Mouse (Mus musculus): Measurements from ENCODE around the gene Slc39a11. TPM values are rescaled to one million over a fixed set of nuclear protein-coding genes. Genes with fewer than 3 reads are reported as not detected.

Slc39a11 gene
- total RNA-seq, 2 experiments from 2014 or later, result 12.4 to 13.3 TPM

DNA sequence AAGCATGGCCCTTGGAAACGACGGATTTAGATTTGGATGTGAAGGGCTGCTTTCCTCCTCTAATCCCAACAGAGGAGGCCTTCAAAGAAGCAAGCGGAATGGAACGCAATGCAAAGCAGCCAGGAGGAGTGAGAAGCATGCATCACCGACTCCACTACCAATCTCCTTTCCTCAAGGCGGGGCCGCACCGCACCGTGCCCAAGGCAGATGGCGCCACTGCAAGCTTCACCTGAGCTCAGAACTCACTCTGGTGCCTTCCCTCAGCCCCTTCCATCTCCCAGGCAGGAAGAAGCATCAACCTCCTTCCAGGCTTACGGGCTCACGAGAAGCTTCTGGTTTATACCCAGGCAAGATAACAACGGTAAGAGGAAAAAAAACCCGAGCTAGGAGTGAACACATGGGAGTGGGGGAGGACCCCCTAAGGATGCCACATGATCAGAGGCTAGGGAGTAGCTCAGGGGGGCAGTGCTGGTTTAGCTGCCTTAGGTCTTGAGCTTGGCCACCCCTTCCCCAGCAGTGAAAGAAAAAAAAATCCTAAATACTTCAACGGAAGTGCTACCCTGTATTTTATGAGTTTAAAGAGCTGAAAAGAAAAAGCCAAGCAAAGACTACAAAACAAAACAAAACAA lies 191.2 kb downstream of the Slc39a11 start:
- DNase-seq (ENCODE audit: extremely low spot score in 1 of 2, low spot score in 2 of 2), result no peak
- peak; percentile 12 for TF ChIP-seq CTCF (IDR thresholded peaks at IDR 0.05)
- no peak overlapping the region for H3K4me3 ChIP-seq
- intact Hi-C loops (cut with DNase I), result no loop called here
- H3K27ac ChIP-seq, result no peak overlapping the region

DNA sequence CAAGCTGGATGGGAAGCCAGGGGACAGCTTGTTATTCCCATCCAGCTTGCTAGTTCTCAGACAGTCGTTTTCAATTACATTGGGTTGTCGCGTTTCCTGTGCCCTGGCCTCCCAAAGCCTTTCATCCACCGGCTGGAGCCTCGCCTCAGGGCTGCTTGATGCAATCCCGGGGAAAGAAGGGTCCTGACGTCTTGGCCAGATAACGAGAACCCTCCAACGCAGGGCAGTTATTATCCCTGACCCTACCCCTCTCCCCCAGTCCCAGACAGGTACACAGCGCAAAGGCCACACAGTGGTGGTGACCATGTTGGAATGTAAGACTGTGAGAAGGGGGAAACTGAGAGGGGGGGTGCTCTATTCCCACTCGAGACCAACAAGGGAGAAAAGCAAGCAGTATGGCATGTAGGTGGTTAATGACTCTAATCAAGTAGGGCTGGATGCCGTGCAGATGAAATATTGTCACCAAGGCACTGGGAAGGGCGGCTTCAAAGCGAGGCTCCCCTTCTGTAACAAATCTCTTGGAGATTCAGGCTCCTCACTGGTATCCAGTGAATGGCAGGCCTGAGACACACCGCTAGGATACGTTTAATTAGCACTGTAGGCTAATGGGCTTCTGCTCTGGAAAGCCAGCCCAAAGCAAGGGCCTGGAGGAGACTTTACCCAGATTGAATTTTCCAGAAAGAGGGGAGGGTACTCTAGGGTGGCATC lies 196.9 kb downstream of the Slc39a11 start:
- intact Hi-C loops (cut with DNase I), result no loop called here
- Histone ChIP-seq H3K27ac (no peak overlapping the region), H3K4me3 (no peak overlapping the region)
- DNase-seq (ENCODE audit: extremely low spot score in 1 of 2, low spot score in 2 of 2), result no peak
- no peak for TF ChIP-seq CTCF (IDR thresholded peaks at IDR 0.05)

DNA sequence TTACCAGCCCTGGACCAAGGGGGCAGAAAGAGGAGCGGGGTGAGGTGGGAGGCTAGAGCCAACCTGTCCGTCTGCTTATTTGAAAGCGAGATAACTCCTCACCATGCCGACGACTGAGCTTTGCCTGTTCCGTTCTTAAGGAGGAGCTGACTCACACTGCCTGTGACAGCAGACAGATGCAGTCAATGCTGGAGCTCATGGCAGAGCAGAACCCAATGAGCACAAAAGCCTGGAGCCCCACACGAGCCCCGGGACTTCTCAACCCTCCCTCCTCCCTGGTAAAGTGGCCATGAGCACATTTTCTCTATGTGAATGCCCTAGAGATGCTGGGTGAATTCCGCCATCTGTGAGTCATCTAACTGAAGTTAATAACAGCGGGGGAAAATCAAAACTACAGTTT lies 198.6 kb downstream of the Slc39a11 start:
- H3K4me3 ChIP-seq, result no peak overlapping the region
- DNase-seq (ENCODE audit: extremely low spot score in 1 of 2, low spot score in 2 of 2), result peak in 1 of 2 experiments; percentile 26
- intact Hi-C loops (cut with DNase I), result no loop called here
- H3K27ac ChIP-seq, result no peak overlapping the region
- TF ChIP-seq CTCF (IDR thresholded peaks at IDR 0.05), result no peak

GRCm38 (mm10) chr11:113450665-113451064 lies 199.2 kb downstream of the Slc39a11 start:
- Histone ChIP-seq H3K27ac (no peak overlapping the region), H3K4me3 (no peak overlapping the region)
- no peak for DNase-seq (ENCODE audit: extremely low spot score in 1 of 2, low spot score in 2 of 2)
- intact Hi-C loops (cut with DNase I), result no loop called here
- TF ChIP-seq CTCF (IDR thresholded peaks at IDR 0.05), result no peak

GRCm38 (mm10) chr11:113450028-113450427 lies 199.9 kb downstream of the Slc39a11 start:
- no peak for DNase-seq (ENCODE audit: extremely low spot score in 1 of 2, low spot score in 2 of 2)
- no peak for TF ChIP-seq CTCF (IDR thresholded peaks at IDR 0.05)
- Histone ChIP-seq H3K4me3 (no peak overlapping the region), H3K27ac (no peak overlapping the region)
- intact Hi-C loops (cut with DNase I), result no loop called here

GRCm38 (mm10) chr11:113442036-113442435 lies 207.8 kb downstream of the Slc39a11 start:
- no peak overlapping the region for H3K4me3 ChIP-seq
- intact Hi-C loops (cut with DNase I), result loop anchor here (5.0 kb wide), 1 partner anchor 75 kb away; no protein-coding TSS in a partner anchor

GRCm38 (mm10) chr11:113439328-113440030 lies 210.4 kb downstream of the Slc39a11 start:
- DNase-seq (ENCODE audit: extremely low spot score in 1 of 2, low spot score in 2 of 2), result peak; percentile 74 to 76
- no peak for TF ChIP-seq CTCF (IDR thresholded peaks at IDR 0.05)
- H3K4me3 ChIP-seq, result no peak overlapping the region
- intact Hi-C loops (cut with DNase I), result loop anchor here (1.0 to 5.0 kb wide), 5 partner anchors 19 to 173 kb away; no protein-coding TSS in a partner anchor
- peak overlapping the region; percentile 36; the same call in 1 of the 2 replicates for H3K27ac ChIP-seq

More at GRCm38 (mm10) chr11:113442036-113442435, 207.8 kb downstream of the Slc39a11 start:
- DNase-seq (ENCODE audit: extremely low spot score in 1 of 2, low spot score in 2 of 2), result no peak
- H3K27ac ChIP-seq, result no peak overlapping the region
- no peak for TF ChIP-seq CTCF (IDR thresholded peaks at IDR 0.05)

- intact Hi-C loops (cut with DNase I), result loop anchor here (1.0 to 5.0 kb wide), 4 partner anchors 18 to 173 kb away; no protein-coding TSS in a partner anchor
- DNase-seq (ENCODE audit: extremely low spot score in 1 of 2, low spot score in 2 of 2), result no peak
- peak; percentile 1; the same call in 1 of the 2 replicates for TF ChIP-seq CTCF (IDR thresholded peaks at IDR 0.05)
- Histone ChIP-seq H3K4me3 (no peak overlapping the region), H3K27ac (no peak overlapping the region)
Observed at GRCm38 (mm10) chr11:113438915-113439314, 211.0 kb downstream of the Slc39a11 start.

DNA sequence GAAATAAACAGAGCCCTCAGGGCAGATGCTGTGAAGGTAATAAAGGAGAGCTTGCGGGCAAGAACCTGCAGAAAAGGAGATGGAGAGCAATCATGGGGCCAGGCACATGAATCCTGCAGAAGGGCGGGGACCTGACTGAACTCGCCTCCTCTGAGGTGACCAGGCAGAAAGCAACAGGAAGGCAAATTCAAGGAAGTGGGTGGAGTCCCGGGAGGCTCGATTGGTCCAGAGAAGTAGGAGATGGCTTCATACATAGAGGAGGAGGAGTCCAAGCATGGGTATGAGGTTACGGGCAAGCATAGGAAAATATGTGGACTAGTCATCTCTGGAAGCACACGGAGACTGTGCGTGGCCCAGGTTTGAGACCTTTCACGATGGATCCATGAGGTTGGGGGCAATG lies 212.5 kb downstream of the Slc39a11 start:
- no peak overlapping the region for H3K27ac ChIP-seq
- intact Hi-C loops (cut with DNase I), result loop anchor here (5.0 kb wide), 1 partner anchor 125 kb away; no protein-coding TSS in a partner anchor
- TF ChIP-seq CTCF (IDR thresholded peaks at IDR 0.05), result no peak
- no peak overlapping the region for H3K4me3 ChIP-seq
- DNase-seq (ENCODE audit: extremely low spot score in 1 of 2, low spot score in 2 of 2), result no peak

DNA sequence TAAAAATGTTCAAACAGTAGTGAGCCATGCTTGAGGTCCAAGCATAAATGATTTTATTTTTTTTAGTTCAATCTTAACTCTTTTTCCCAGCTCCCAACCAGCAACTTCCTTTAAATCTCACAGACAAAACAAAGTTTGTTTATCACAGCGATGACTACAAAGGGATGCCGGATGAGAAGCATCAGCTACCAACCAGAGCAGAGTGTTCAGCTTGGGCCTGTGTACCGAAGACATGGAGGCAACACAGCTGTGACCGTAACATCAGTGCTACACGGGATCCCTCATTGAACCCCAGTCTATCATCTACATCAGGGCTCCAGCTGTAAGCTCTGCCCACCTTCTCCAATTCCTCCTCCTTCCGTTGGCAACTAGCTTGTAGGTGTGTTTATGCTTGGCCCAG lies 213.6 kb downstream of the Slc39a11 start:
- H3K27ac ChIP-seq, result no peak overlapping the region
- TF ChIP-seq CTCF (IDR thresholded peaks at IDR 0.05), result no peak

GRCm38 (mm10) chr11:113435696-113436095 lies 214.2 kb downstream of the Slc39a11 start:
- no peak for DNase-seq (ENCODE audit: extremely low spot score in 1 of 2, low spot score in 2 of 2)
- Histone ChIP-seq H3K4me3 (no peak overlapping the region), H3K27ac (no peak overlapping the region)
- intact Hi-C loops (cut with DNase I), result loop anchor here (5.0 kb wide), 1 partner anchor 127 kb away; no protein-coding TSS in a partner anchor
- no peak for TF ChIP-seq CTCF (IDR thresholded peaks at IDR 0.05)

More for the DNA sequence above, 213.6 kb downstream of the Slc39a11 start:
- no peak for DNase-seq (ENCODE audit: extremely low spot score in 1 of 2, low spot score in 2 of 2)
- H3K4me3 ChIP-seq, result no peak overlapping the region
- intact Hi-C loops (cut with DNase I), result loop anchor here (5.0 kb wide), 1 partner anchor 126 kb away; no protein-coding TSS in a partner anchor

DNA sequence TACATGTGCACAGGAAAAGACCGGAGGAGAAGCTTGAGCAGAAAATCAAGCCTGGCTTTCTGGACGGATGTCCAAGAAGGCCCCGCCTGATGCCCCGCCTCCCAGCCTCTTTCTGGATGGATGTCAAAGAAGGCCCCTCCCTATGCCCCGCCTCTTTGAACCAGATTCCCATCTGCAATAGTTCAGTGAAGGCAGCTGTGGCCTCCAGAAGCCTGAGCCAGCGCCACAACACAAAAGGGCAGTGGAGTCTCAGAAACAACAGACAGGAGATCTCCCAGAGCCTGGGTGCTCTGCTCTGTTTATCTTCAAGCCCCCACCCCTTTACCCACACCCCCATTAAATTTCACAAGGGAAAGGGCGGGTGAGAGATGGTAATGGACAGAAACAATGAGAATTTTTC lies 218.7 kb downstream of the Slc39a11 start:
- Histone ChIP-seq H3K27ac (no peak overlapping the region), H3K4me3 (no peak overlapping the region)
- no peak for DNase-seq (ENCODE audit: extremely low spot score in 1 of 2, low spot score in 2 of 2)
- intact Hi-C loops (cut with DNase I), result no loop called here
- no peak for TF ChIP-seq CTCF (IDR thresholded peaks at IDR 0.05)
